Mouse (Mus musculus) neural tube, embryonic 10.5 days (tissue): Measurements from ENCODE around the gene Grk1.

ENCODE experiments used
- DNase-seq: peaks from one replicate; pipeline ENCODE4 v3.0.0-alpha.2; 2017; ENCODE audit warnings: low spot score; ENCODE audit errors: extremely low spot score

The Grk1 gene

GRCm38 (mm10) chr8:13404666-13405131 is at the start of gene Grk1:
Grk1 (plus strand) TSS chr8:13405081.
- DNase-seq, result no peak

GRCm38 (mm10) chr8:13356221-13356620 is 48.7 kb upstream of the Grk1 start:
- DNase-seq, result no peak

- no peak for DNase-seq
These were observed 48.2 kb upstream of the Grk1 start for GRCm38 (mm10) chr8:13356681-13357080.

- DNase-seq, result no peak
These were observed 44.7 kb upstream of the Grk1 start for GRCm38 (mm10) chr8:13360213-13360612.

GRCm38 (mm10) chr8:13361865-13362264 is 43.0 kb upstream of the Grk1 start:
- DNase-seq, result no peak

GRCm38 (mm10) chr8:13373151-13373662 is 31.7 kb upstream of the Grk1 start:
- no peak for DNase-seq

GRCm38 (mm10) chr8:13381630-13382029 is 23.3 kb upstream of the Grk1 start:
- DNase-seq, result no peak

GRCm38 (mm10) chr8:13382536-13382935 is 22.3 kb upstream of the Grk1 start:
- no peak for DNase-seq

- DNase-seq, result no peak
These were observed 21.9 kb upstream of the Grk1 start for GRCm38 (mm10) chr8:13382999-13383398.

- no peak for DNase-seq
These were observed 18.5 kb upstream of the Grk1 start for GRCm38 (mm10) chr8:13386366-13386765.

- no peak for DNase-seq
These were observed 17.2 kb upstream of the Grk1 start for GRCm38 (mm10) chr8:13387728-13388127.

- no peak for DNase-seq
These were observed 16.1 kb upstream of the Grk1 start for GRCm38 (mm10) chr8:13388744-13389143.

GRCm38 (mm10) chr8:13393869-13394268 is 11.0 kb upstream of the Grk1 start:
- no peak for DNase-seq

- DNase-seq, result no peak
These were observed 8.2 kb upstream of the Grk1 start, which contains the start of gene Atp4b for GRCm38 (mm10) chr8:13396725-13397124. Atp4b (minus strand) TSS chr8:13396825.

- DNase-seq, result no peak
These were observed 1.4 kb upstream of the Grk1 start for GRCm38 (mm10) chr8:13403517-13403916.

GRCm38 (mm10) chr8:13406011-13406410 is 1.1 kb downstream of the Grk1 start:
- DNase-seq, result no peak

- DNase-seq, result peak; percentile 81
These were observed 6.7 kb downstream of the Grk1 start for GRCm38 (mm10) chr8:13411597-13411996.

- DNase-seq, result peak; percentile 63
These were observed 8.1 kb downstream of the Grk1 start for GRCm38 (mm10) chr8:13412891-13413558.

GRCm38 (mm10) chr8:13413823-13414390 is 9.0 kb downstream of the Grk1 start:
- DNase-seq, result no peak

GRCm38 (mm10) chr8:13415879-13416278 is 11.0 kb downstream of the Grk1 start:
- DNase-seq, result no peak

GRCm38 (mm10) chr8:13419111-13419639 is 14.3 kb downstream of the Grk1 start:
- no peak for DNase-seq

- no peak for DNase-seq
These were observed 16.1 kb downstream of the Grk1 start for GRCm38 (mm10) chr8:13420970-13421369.

GRCm38 (mm10) chr8:13427351-13427750 is 22.5 kb downstream of the Grk1 start:
- no peak for DNase-seq
